Mouse (Mus musculus): ENCODE measurements at regions not wholly inside any gene's neighbourhood (a gene's known extent, or its start where the extent isn't known, plus 50 kb on each side); places are given as distances from the start of the nearest gene placed in this dataset.

- TF ChIP-seq CTCF (IDR thresholded peaks at IDR 0.05; ENCODE audit: control insufficient read depth, insufficient read depth, insufficient replicate concordance, low read depth, low read length): no peak
- TF ChIP-seq POLR2A (IDR thresholded peaks at IDR 0.05; ENCODE audit: control insufficient read depth, low read depth, low read length): no peak
Observed at GRCm38 (mm10) chr8:87177620-87178019, 292.6 kb upstream of the N4bp1 start.
